Mouse (Mus musculus): ENCODE results near the gene Rras. TPM values are rescaled to one million over a fixed set of nuclear protein-coding genes. Genes with fewer than 3 reads are reported as not detected.
A peak's percentile ranks its signal among the peaks of the same experiment; 100 is the strongest.

The Rras gene
- polyA plus RNA-seq, 1 experiment from 2014 or later: 81.5 TPM

GRCm38 (mm10) chr7:45012824-45013223 is 4.9 kb upstream of the Rras start:
- no peaks in the 10 kb centered on the region for H3K4me1 ChIP-seq (replicated peaks; ENCODE audit: control insufficient read depth, insufficient read depth)
- H3K4me2 ChIP-seq (replicated peaks; ENCODE audit: low read depth): no peak overlapping the region
- no peak overlapping the region for H3K27ac ChIP-seq (replicated peaks)
- no peaks in the 10 kb centered on the region for H3K9me3 ChIP-seq (ENCODE audit: control insufficient read depth, low read length)
- H3K9ac ChIP-seq (ENCODE audit: low read length): no peak overlapping the region
- DNase-seq (ENCODE audit: low spot score) (no peak), ATAC-seq (ENCODE audit: low FRiP score, low TSS enrichment) (no peak)
- peaks cover 17% of the 10 kb centered on the region; the same call in 1 of the 2 replicates for H3K36me3 ChIP-seq (ENCODE audit: control insufficient read depth, insufficient read depth, low read length)
- WGBS: 79% methylated on average over 4 of the region's 4 CpGs
- H3K27me3 ChIP-seq (ENCODE audit: control insufficient read depth, insufficient read depth, low read length): no peaks in the 10 kb centered on the region
- no peak overlapping the region for H3K4me3 ChIP-seq (ENCODE audit: low read depth, low read length)
- TF ChIP-seq EP300 (optimal IDR thresholded peaks at IDR 0.05): no peak
- no peak for TF ChIP-seq CTCF (IDR thresholded peaks at IDR 0.05; ENCODE audit: low read depth)

- no peak for TF ChIP-seq EP300 (optimal IDR thresholded peaks at IDR 0.05)
- TF ChIP-seq CTCF (IDR thresholded peaks at IDR 0.05; ENCODE audit: low read depth): no peak
- ATAC-seq (ENCODE audit: low FRiP score, low TSS enrichment) (no peak), DNase-seq (ENCODE audit: low spot score) (no peak)
- 91% methylated on average over 16 of the region's 16 CpGs for WGBS
- Histone ChIP-seq H3K4me1 (replicated peaks; ENCODE audit: control insufficient read depth, insufficient read depth) (no peaks in the 10 kb centered on the region), H3K9me3 (ENCODE audit: control insufficient read depth, low read length) (no peaks in the 10 kb centered on the region), H3K4me2 (replicated peaks; ENCODE audit: low read depth) (no peak overlapping the region), H3K27me3 (ENCODE audit: control insufficient read depth, insufficient read depth, low read length) (no peaks in the 10 kb centered on the region), H3K27ac (replicated peaks) (no peak overlapping the region), H3K4me3 (ENCODE audit: low read depth, low read length) (no peak overlapping the region), H3K36me3 (ENCODE audit: control insufficient read depth, insufficient read depth, low read length) (peaks cover 11% of the 10 kb centered on the region; the same call in 1 of the 2 replicates), H3K9ac (ENCODE audit: low read length) (no peak overlapping the region)
These were observed 4.2 kb upstream of the Rras start for GRCm38 (mm10) chr7:45013366-45014095.

GRCm38 (mm10) chr7:45014096-45014451 is 3.7 kb upstream of the Rras start:
- Histone ChIP-seq H3K4me1 (replicated peaks; ENCODE audit: control insufficient read depth, insufficient read depth) (no peaks in the 10 kb centered on the region), H3K4me2 (replicated peaks; ENCODE audit: low read depth) (no peak overlapping the region), H3K4me3 (ENCODE audit: low read depth, low read length) (no peak overlapping the region), H3K27ac (replicated peaks) (no peak overlapping the region), H3K36me3 (ENCODE audit: control insufficient read depth, insufficient read depth, low read length) (peaks cover 10% of the 10 kb centered on the region; the same call in 1 of the 2 replicates), H3K9ac (ENCODE audit: low read length) (no peak overlapping the region), H3K27me3 (ENCODE audit: control insufficient read depth, insufficient read depth, low read length) (no peaks in the 10 kb centered on the region), H3K9me3 (ENCODE audit: control insufficient read depth, low read length) (no peaks in the 10 kb centered on the region)
- DNase-seq (ENCODE audit: low spot score) (no peak), ATAC-seq (ENCODE audit: low FRiP score, low TSS enrichment) (no peak)
- WGBS: 95% methylated on average over 3 of the region's 3 CpGs
- no peak for TF ChIP-seq CTCF (IDR thresholded peaks at IDR 0.05; ENCODE audit: low read depth)

GRCm38 (mm10) chr7:45015344-45015956 is 2.3 kb upstream of the Rras start:
- no peaks in the 10 kb centered on the region for H3K4me1 ChIP-seq (replicated peaks; ENCODE audit: control insufficient read depth, insufficient read depth)
- peak overlapping the region; percentile 95 for H3K27ac ChIP-seq (replicated peaks)
- under 1% methylated on average over 20 of the region's 20 CpGs for WGBS
- peak overlapping the region; percentile 92 for H3K4me3 ChIP-seq (ENCODE audit: low read depth, low read length)
- H3K36me3 ChIP-seq (ENCODE audit: control insufficient read depth, insufficient read depth, low read length): peaks cover 7% of the 10 kb centered on the region; the same call in 1 of the 2 replicates
- no peaks in the 10 kb centered on the region for H3K9me3 ChIP-seq (ENCODE audit: control insufficient read depth, low read length)
- no peak for ATAC-seq (ENCODE audit: low FRiP score, low TSS enrichment)
- H3K9ac ChIP-seq (ENCODE audit: low read length): peak overlapping the region; percentile 96
- H3K4me2 ChIP-seq (replicated peaks; ENCODE audit: low read depth): peak overlapping the region; percentile 74
- H3K27me3 ChIP-seq (ENCODE audit: control insufficient read depth, insufficient read depth, low read length): no peaks in the 10 kb centered on the region
- TF ChIP-seq EP300 (optimal IDR thresholded peaks at IDR 0.05): no peak
- no peak for TF ChIP-seq CTCF (IDR thresholded peaks at IDR 0.05; ENCODE audit: low read depth)
- no peak for DNase-seq (ENCODE audit: low spot score)

- Histone ChIP-seq H3K36me3 (ENCODE audit: control insufficient read depth, insufficient read depth, low read length) (peaks cover 7% of the 10 kb centered on the region; the same call in 1 of the 2 replicates), H3K27me3 (ENCODE audit: control insufficient read depth, insufficient read depth, low read length) (no peaks in the 10 kb centered on the region), H3K27ac (replicated peaks) (peak within 1 kb of the TSS; percentile 95), H3K9me3 (ENCODE audit: control insufficient read depth, low read length) (no peaks in the 10 kb centered on the region), H3K4me3 (ENCODE audit: low read depth, low read length) (peak within 1 kb of the TSS; percentile 92), H3K9ac (ENCODE audit: low read length) (peak within 1 kb of the TSS; percentile 96), H3K4me2 (replicated peaks; ENCODE audit: low read depth) (peak within 1 kb of the TSS; percentile 75), H3K4me1 (replicated peaks; ENCODE audit: control insufficient read depth, insufficient read depth) (no peaks in the 10 kb centered on the region)
- peak; percentile 99 for DNase-seq (ENCODE audit: low spot score)
- no peak for TF ChIP-seq CTCF (IDR thresholded peaks at IDR 0.05; ENCODE audit: low read depth)
- no peak for TF ChIP-seq EP300 (optimal IDR thresholded peaks at IDR 0.05)
- WGBS: under 1% methylated on average over 67 of the region's 69 CpGs
- peak; percentile 90 for ATAC-seq (ENCODE audit: low FRiP score, low TSS enrichment)
These were observed 1.7 kb upstream of the Rras start, which contains the start of gene Scaf1 for GRCm38 (mm10) chr7:45015957-45016612. Scaf1 (minus strand) TSS chr7:45016363.
